Mouse (Mus musculus) cerebellum, postnatal 14 days (tissue): ENCODE results near the gene Smim24.
A peak's percentile ranks its signal among the peaks of the same experiment; 100 is the strongest.

Experiments used
- DNase-seq, 2 experiments: peaks; one replicate each; pipeline ENCODE4 v3.0.0; 2021; ENCODE audit warnings: mixed read lengths in 2 of 2

The Smim24 gene

DNA sequence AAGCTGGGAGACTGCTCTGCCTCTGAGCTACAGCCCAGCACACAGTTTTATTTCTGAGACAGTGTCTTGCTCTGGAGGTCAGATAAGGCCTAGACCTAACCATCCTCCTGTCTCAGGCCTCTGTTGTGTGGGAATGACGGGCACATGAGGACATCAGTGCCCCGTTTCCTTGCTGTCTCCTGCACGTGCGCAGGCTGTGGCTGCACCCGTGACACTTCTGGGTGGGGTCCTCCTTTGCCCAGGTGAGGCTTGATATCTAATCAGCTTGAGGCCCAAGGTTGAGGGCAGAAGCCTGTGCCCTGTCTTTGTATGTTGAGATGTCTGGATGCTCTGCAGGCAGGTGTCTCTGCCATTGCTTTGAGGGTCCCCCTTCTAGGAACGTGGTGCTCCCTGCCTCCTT, 581 bp upstream of the Smim24 start:
- no peak for DNase-seq

DNA sequence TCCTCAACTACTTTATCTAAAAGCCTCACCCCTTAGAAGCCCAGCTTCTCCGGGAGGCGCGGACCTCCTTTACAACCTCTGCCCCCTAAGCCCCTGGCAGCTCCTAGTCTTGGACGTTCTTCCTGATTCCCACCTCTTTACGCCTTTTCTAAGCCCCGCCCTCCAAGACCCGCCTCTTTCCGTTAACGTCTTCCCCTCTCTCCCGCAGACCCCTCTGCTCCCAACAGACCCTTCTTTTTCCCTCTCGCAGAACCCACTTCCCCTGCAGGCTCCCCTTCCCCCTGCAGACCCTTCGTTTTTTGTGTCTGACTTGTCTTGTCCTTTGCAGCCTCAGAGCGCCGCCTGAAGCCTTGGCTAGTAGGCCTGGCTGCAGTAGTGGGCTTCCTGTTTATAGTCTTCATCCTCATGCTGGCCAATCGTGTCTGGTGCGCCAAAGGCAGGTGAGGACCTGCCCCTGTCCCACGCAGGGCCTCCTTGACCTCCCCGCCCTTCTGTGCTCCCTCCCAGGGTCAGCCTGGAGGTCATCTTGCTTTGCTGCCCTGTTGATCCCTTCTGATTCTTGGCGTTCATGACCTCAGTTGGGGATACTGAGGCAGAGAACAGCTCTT, 709 bp downstream of the Smim24 start:
- DNase-seq: no peak

DNA sequence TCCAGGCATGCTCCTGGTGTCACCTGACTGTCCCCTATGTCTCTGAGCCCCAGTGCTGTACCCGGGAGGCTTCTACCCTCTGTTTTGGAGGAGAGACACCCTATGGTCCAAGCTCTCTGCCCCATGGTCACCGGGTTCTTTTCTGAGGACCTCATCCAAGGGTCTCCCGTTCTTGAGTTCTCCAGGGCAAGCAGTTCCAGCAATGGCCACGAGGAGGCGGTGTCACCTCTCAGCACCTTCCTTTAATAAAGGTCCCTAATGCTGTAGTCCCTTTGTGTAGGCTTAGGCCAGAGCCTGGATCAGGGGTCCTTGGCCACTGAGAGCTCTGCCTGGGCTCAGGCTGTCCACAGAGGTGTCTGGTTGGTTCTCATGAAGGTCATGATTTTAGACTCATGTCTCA, 2.3 kb downstream of the Smim24 start:
- peak; percentile 86 to 94 for DNase-seq

DNA sequence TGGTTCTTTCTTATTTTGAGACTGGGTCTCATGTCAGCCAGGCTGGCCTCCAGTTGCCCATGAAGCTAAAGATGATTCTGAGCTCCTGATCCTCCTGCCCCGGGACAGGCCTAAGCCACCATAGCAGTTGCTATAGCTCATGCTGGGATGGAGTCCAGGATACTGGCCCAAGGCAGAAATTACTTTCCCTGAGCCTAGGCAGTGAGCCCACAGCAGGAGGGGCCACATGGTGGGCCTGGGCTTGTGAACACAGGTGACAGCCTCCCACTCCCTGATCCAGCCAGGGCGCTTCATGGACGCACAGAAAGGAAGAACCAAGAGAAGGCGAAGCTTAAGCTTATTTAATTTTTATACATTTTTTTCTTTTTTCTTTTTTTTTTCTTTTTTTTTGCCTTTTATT, 3.0 kb downstream of the Smim24 start:
- DNase-seq: peak; percentile 42 to 48

DNA sequence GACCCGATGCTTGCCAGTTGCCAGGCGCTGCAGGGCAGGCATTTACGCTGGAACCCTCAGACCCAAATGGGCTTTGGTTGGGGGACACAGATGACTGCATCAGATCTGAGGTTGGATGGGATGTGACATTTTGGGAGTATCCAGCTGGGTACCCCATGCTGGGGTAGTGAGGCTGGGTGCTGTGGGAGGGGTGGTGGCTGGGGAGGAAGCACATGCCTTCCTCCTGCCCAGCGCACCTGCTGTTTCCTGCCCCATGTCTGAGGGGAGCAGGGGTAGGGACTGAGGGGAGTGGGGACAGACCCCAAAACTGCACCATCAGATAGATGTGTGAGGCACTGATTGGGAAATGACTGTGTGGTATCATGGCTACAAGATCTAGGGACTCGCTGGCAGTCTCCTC, 3.9 kb downstream of the Smim24 start:
- DNase-seq: peak in 1 of 2 experiments; percentile 33

- DNase-seq: no peak
Observed at GRCm38 (mm10) chr10:81399296-81399695, 6.4 kb downstream of the Smim24 start.

GRCm38 (mm10) chr10:81399798-81400308, 7.0 kb downstream of the Smim24 start:
- DNase-seq: no peak

DNA sequence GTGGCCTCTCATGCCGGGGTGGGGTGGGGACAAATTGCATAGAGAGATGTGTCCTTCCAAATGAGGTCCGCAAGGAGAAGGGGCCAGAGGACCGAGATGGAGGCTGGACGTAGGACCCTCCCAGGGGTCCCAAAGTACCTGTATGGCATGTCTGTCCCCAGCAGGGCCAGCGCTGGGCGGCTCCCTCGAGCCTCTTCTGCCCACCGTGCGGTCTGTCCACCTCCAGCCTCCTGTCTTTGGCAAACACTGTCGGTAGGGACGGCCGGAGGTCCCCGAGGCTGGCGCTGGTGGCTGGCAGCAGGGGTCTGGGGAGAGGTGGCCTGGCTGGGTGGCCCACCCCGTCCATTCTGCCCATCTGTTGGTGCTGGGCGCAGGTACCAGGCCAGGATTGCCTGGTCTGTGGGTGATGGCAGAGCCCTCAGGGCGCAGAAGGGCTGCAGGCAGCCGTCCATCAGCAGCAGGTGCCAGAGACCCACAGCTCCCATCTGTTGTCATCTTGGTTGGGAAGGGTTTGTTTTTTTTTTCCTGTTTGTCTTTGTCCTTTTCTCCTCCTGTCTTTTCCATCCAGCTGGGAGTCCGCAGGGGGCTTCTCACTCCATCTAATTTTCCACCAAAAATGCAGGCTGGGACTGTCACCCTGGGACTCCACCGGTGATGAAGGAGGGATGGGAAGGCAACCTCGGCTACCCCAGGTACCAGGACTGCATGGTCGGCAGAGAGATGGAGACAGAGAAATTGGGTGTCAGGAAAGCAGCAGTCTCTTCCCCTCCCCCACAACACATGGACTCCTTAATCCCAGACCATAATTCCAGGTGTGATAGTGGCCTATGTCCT, 7.7 kb downstream of the Smim24 start:
- peak; percentile 88 to 93 for DNase-seq

GRCm38 (mm10) chr10:81401205-81401520, 8.3 kb downstream of the Smim24 start:
- DNase-seq: no peak

DNA sequence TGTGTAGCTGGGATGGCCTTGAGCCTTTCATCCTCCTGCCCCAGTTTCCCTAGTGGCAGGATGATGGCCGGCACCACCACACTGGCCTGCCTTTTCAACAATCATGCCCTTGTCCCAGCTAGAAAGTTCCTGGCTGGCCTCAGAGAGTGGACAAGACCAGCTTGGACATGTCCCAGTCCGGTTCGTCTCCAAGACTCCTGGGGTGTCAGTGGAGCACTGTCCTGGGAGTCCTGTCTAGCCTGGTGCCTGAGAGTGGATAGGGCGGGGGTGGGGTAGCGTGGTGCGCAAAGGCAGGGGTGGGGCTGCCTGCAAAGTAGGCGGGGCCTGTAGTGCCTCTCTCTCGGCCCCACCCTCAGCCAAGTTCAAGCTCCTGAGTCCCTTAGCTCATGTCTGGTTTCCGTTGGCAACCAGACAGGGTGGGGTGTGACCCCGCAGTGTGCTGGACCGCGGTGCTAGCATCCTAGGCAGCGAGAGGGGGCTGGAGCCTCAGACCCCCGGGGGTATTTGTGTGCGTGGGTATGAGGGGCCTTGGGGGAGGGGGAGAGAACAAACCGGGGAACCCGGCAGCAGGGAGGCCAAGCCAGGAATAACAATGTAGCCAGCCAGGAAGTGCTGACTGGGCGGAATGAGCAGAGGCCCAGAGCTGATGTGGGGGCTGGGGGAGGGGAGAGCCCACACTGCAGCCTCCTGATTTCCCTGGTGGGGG, 8.8 kb downstream of the Smim24 start:
- peak; percentile 69 to 70 for DNase-seq

- DNase-seq: peak in 1 of 2 experiments; percentile 46
Observed at GRCm38 (mm10) chr10:81402227-81402765, 9.4 kb downstream of the Smim24 start.

DNA sequence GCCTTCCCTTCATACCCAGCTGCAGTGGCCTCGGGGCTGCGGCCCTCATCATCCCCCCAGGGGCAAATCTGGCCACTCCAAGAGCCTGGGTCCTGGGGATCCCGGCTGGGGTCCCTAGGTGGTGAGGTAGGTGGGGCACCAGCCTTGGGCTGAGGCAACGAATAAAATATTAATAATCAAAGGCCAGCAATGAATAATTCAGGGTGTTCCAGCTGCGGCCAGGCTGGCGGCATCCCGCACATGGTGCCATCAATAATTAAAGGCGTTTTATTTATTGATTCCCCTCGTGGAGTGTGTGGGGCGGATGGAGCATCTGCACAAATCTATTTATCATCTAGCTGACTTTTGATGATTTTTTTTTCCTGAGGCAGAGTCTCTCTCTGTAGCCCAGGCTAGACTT, 10.7 kb downstream of the Smim24 start:
- no peak for DNase-seq

DNA sequence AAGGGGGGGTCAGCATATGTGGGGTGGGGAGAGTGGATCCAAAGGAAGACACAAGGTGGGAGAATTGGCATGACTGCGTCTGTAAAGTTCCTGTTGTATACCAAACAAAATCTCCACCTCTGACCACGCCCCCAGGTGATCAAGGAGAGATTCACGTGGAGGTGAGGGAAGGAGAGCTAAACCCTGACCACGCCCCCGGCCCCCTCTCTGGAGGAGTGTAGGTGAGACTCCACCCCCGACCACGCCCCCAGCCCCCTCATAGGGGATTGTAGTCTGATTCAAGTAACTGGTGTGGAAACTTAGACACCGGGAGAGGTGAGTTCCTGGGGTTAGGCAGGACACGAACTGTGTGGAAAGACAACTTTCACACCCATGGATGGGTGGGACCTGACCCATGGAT, 11.2 kb downstream of the Smim24 start:
- peak in 1 of 2 experiments; percentile 61 for DNase-seq

DNA sequence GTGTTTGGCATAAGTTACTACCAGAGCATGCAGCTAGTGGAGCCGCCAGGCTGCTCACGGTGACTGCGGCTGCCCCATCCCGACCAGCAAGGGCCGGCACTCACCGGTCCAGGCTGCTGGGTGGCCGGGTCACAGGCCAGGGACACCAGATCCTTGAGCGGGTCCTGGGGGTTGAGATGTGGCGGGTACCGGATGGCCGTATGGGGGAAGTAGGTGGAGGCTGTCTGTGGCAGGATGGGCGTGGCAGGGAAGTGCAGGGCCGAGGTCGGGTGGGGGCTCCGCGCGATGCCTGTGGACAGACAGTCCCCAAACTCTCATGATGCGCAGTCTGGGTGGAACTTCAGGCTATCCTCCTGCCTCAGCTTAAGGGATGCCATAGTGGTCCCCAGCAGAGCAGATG, 11.9 kb downstream of the Smim24 start:
- no peak for DNase-seq

GRCm38 (mm10) chr10:81405588-81406201, 12.8 kb downstream of the Smim24 start:
- peak; percentile 85 to 94 for DNase-seq

DNA sequence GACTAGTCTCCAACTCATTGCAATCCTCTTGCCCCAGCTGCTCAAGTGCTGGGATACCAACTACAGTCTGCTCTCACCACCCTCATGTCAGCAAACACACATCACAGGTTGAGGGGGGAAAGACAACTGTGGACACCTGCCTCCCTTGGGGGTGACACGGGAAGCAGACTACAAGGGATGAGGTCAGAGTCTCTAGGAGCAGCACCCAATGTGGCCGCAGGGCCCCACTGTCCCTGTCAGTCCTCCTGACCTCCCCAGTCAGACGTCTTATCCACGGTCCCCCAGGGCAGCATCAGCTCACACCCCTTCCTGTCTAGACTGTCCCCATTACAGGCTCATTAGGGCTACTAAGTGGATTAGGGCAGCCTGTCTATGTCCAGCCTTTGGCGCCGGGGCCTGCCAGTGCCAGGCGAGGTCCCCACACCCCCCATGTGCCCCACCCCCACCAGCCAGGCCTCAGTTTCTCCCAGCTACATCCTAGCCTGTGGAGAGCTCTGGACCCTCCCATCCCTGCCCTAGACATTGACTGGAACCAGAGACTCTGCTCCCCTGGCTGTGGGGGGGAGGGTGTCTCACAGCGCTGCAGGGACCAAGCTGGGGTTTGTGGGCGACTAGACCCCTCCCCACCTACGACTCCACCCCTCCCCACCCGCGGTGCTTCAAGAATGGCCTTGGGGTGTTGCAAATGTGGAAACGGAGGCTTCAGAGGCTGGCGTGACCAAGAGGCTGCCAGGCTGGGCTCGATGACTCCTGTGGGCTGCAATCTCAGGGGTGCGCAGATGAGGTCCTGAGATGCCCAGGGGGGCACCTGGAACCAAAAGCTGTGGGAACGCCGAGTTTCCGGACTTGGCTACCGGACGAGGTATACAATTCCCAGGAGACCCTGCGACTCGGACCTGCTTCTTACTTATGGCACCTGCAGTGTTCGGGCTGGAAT, 13.9 kb downstream of the Smim24 start:
- peak in 1 of 2 experiments; percentile 45 for DNase-seq

GRCm38 (mm10) chr10:81407539-81408423, 14.9 kb downstream of the Smim24 start:
- DNase-seq: peak; percentile 83 to 88

DNA sequence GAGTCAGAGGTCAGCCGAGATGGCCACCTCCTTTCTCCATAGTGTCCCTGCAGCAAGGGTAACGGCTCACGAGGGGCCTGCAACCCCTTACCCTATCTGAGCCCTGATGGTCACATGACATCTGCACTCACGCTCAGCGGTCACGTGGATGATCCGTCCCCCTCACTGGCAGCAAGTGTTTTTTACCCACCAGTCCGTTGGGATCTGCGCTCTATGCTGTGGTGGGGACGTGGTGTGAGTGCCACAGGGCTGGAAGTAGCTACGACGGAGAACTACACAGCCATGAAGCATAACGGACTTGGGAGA, 15.5 kb downstream of the Smim24 start:
- DNase-seq: no peak

GRCm38 (mm10) chr10:81408871-81409291, 16.0 kb downstream of the Smim24 start:
- peak; percentile 70 to 84 for DNase-seq

DNA sequence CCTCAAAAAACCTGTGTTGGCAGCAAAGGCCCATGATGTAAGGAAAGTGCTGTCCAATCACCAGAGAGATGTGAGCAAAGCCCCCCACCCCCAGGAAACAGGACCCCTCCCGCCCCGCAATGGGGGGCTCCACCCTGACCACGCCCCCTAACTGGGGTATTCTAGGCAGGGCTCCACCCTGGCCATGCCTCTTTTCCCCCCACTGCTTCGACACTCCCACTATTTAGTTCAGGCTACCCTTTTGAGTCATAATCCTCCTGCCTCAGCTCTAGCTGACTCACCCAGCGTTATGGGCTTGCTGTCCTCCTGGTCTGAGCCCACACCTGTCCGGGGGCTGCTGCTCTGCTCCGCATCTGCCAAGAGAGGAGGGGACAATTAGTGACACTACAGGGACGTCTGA, 16.5 kb downstream of the Smim24 start:
- no peak for DNase-seq

DNA sequence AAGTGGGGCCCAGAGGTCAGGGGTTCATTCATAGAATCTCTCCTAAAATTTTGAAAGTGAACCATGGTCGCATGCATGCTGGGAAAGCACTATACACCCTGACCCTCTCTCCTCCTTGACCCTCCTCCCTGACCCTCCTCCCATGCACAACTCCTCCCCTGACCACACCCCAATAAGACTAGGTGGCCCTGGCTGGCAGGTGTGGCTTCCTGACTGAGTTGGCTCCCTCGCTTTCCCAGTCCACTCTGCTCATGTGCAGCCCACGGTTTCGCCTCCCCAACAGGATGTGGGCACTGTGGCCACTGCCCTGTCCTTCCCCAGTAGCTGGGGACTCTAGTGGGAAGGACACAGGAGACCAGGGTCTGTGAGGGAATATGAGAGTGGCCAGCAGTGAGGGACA, 17.5 kb downstream of the Smim24 start:
- DNase-seq: no peak
